Mouse (Mus musculus) intestine, embryonic 15.5 days (tissue): ENCODE results near the gene Hcrt. TPM values are rescaled to one million over a fixed set of nuclear protein-coding genes. Genes with fewer than 3 reads are reported as not detected.
A peak's percentile ranks its signal among the peaks of the same experiment; 100 is the strongest.

Experiments used
- ATAC-seq: fragments of 200-750 bp; cut with Nextera tagmentation; 2 replicates; pipeline ENCODE4 v1.8.0; 2017; ENCODE audit warnings: moderate TSS enrichment, moderate library complexity
- H3K27ac ChIP-seq: fragments of 300-500 bp; sonication (generic); 2 replicates; pipeline ENCODE4 v1.5.1; 2015; ENCODE audit warnings: mild to moderate bottlenecking, inconsistent platforms
- H3K27me3 ChIP-seq: fragments of 300-500 bp; sonication (generic); replicated peaks from 2 replicates; pipeline ENCODE4 v1.6.1; 2015; ENCODE audit warnings: inconsistent platforms
- H3K36me3 ChIP-seq: fragments of 300-500 bp; sonication (generic); 2 replicates; pipeline ENCODE4 v1.6.1; 2015; ENCODE audit warnings: inconsistent platforms
- H3K4me1 ChIP-seq: fragments of 300-500 bp; sonication (generic); replicated peaks from 2 replicates; pipeline ENCODE4 v1.6.1; 2015; ENCODE audit warnings: inconsistent platforms
- H3K4me2 ChIP-seq: fragments of 300-500 bp; sonication (generic); replicated peaks from 2 replicates; pipeline ENCODE4 v1.6.1; 2015; ENCODE audit warnings: mild to moderate bottlenecking, inconsistent platforms
- H3K4me3 ChIP-seq: fragments of 300-500 bp; sonication (generic); replicated peaks from 2 replicates; pipeline ENCODE4 v1.5.1; 2015; ENCODE audit warnings: inconsistent platforms
- H3K9ac ChIP-seq: fragments of 300-500 bp; sonication (generic); 2 replicates; pipeline ENCODE4 v1.6.1; 2015; ENCODE audit warnings: inconsistent platforms
- H3K9me3 ChIP-seq: fragments of 300-500 bp; sonication (generic); 2 replicates; pipeline ENCODE4 v1.6.1; 2016; ENCODE audit warnings: inconsistent platforms
- WGBS: fragments of 180-500 bp; shearing (Covaris S2); methylation state at CpG from one replicate; pipeline ENCODE4 v1.1.7; 2015; 5-methylcytosine and 5-hydroxymethylcytosine counted together
- polyA plus RNA-seq: library from polyadenylated mRNA; unstranded; fragments of >200 nt; fragmentation: Nextera tagmentation; extraction: Ambion mirVana; gene quantifications from 2 replicates; pipeline ENCODE4 v1.2.1, GENCODE M21; 2015

Gene Hcrt
- polyA plus RNA-seq, 1 experiment from 2014 or later = not detected

GRCm38 (mm10) chr11:100746546-100746945, 16.2 kb downstream of the Hcrt start:
- Histone ChIP-seq H3K4me2 (no peak overlapping the region), H3K4me3 (no peak overlapping the region), H3K9ac (no peak overlapping the region), H3K27me3 (peaks cover 21% of the 10 kb centered on the region), H3K9me3 (no peaks in the 10 kb centered on the region), H3K36me3 (no peaks in the 10 kb centered on the region), H3K4me1 (no peaks in the 10 kb centered on the region), H3K27ac (no peak overlapping the region)
- ATAC-seq = no peak
- WGBS = 83% methylated on average over 10 of the region's 10 CpGs

- no peak for ATAC-seq
- Histone ChIP-seq H3K9me3 (no peaks in the 10 kb centered on the region), H3K4me1 (no peaks in the 10 kb centered on the region), H3K4me2 (no peak overlapping the region), H3K27ac (no peak overlapping the region), H3K4me3 (no peak overlapping the region), H3K27me3 (peaks cover 17% of the 10 kb centered on the region), H3K9ac (no peak overlapping the region), H3K36me3 (no peaks in the 10 kb centered on the region)
- 17% methylated on average over 6 of the region's 6 CpGs for WGBS
These were observed 17.6 kb downstream of the Hcrt start for GRCm38 (mm10) chr11:100745085-100745484.

- no peak for ATAC-seq
- Histone ChIP-seq H3K9ac (no peak overlapping the region), H3K4me3 (no peak overlapping the region), H3K27ac (no peak overlapping the region), H3K27me3 (no peaks in the 10 kb centered on the region; the same call in 1 of the 2 replicates), H3K4me2 (no peak overlapping the region), H3K36me3 (no peaks in the 10 kb centered on the region), H3K9me3 (no peaks in the 10 kb centered on the region), H3K4me1 (peaks cover 9% of the 10 kb centered on the region)
- WGBS = 65% methylated on average over 6 of the region's 6 CpGs
These were observed 21.4 kb downstream of the Hcrt start for GRCm38 (mm10) chr11:100741348-100741747.

DNA sequence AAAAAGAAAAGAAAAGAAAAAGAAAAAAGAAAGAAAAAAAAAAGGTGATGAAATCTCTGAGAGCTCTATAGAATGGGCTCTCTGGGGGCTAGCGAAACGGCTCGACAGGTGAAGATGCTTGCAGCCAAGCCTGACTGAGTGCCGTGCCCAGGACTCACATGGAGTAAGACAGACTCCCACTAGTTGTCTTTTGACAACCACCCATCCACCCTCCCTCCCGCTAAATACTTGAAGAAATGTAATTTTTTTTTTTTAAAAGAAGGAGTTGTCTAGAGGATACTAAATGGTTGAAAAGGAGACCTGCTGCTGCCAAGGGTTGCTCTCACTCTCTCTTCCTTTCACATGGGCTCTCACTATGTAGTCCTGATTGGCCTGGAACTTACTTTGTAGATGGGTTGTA, 24.0 kb downstream of the Hcrt start:
- no peak for ATAC-seq
- Histone ChIP-seq H3K27ac (no peak overlapping the region), H3K27me3 (no peaks in the 10 kb centered on the region)

DNA sequence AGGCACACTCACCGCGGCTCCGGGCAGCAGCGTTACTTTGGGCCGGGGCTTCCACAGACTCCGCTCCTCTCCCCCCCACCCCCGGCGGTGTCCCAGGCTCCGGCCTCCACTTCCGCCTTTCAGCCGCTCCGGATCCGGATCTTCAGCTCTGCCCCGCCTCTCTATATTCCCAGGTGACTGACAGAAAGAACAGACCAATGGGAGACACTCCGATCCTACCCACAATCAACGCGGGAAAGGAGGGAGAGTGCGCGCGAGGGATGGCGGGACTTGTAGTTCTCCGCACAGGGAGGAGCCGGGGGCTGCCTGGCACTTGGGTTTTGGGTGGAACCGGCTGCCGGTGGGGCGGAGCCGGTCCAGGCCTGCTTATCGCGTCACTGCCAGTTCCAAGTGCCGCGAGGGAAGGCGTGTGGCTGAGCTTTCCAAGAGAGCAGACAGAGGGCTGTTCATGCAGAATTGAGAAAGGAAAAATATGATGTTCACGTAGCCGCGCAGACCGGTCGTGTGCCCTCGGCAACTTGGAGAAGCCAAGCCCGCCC, 24.6 kb downstream of the Hcrt start, which contains the start of gene Rab5c:
Gene Rab5c (minus strand): TSS at position 150 of the 539 bp plus-strand sequence.
- peak within 1 kb of the TSS; percentile 97 for H3K9ac ChIP-seq
- WGBS = under 1% methylated on average over 39 of the region's 39 CpGs

More for the DNA sequence above, 24.0 kb downstream of the Hcrt start:
- Histone ChIP-seq H3K9ac (peak overlapping the region; percentile 57), H3K36me3 (no peaks in the 10 kb centered on the region), H3K4me3 (peak overlapping the region; percentile 95), H3K4me2 (peak overlapping the region; percentile 82), H3K9me3 (no peaks in the 10 kb centered on the region), H3K4me1 (peaks cover 19% of the 10 kb centered on the region)
- 19% methylated on average over 5 of the region's 5 CpGs for WGBS

GRCm38 (mm10) chr11:100737105-100737733, 25.5 kb downstream of the Hcrt start:
- Histone ChIP-seq H3K4me3 (peak overlapping the region; percentile 95), H3K4me2 (peak overlapping the region; percentile 82), H3K9ac (peak overlapping the region; percentile 97), H3K4me1 (peaks cover 22% of the 10 kb centered on the region), H3K9me3 (no peaks in the 10 kb centered on the region), H3K27me3 (no peaks in the 10 kb centered on the region), H3K36me3 (no peaks in the 10 kb centered on the region), H3K27ac (peak overlapping the region; percentile 70)
- WGBS = under 1% methylated on average over 13 of the region's 13 CpGs
- 0 out of 2 replicates have a peak, but pooled peaks have one; percentile 13 for ATAC-seq

More for the DNA sequence above, 24.6 kb downstream of the Hcrt start, which contains the start of gene Rab5c:
- Histone ChIP-seq H3K4me1 (peaks cover 20% of the 10 kb centered on the region), H3K9me3 (no peaks in the 10 kb centered on the region), H3K4me3 (peak within 1 kb of the TSS; percentile 95), H3K36me3 (no peaks in the 10 kb centered on the region), H3K27ac (peak within 1 kb of the TSS; percentile 70), H3K4me2 (peak within 1 kb of the TSS; percentile 82), H3K27me3 (no peaks in the 10 kb centered on the region)
- peak; percentile 100 for ATAC-seq

DNA sequence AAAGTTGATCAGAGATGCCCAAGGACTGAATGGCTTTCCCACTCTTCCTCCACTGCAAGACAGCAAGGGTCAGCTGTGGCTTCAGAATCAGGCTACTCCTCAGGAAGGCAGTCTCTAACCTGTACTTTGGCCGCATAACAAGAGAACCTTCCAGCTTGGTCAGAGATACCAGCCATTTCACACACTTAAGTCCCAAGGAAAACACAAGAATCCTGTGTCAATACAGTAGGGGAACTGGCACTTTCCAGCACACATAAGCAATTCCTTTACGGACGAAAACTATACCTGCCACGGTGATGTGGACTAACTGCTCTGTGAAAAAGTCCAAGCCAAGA, 26.0 kb downstream of the Hcrt start:
- H3K4me1 ChIP-seq = peaks cover 22% of the 10 kb centered on the region
- peak overlapping the region; percentile 97; the same call in 1 of the 2 replicates for H3K9ac ChIP-seq
- no peak for ATAC-seq
- H3K4me2 ChIP-seq = peak overlapping the region; percentile 82
- 67% methylated on average over 4 of the region's 4 CpGs for WGBS
- no peaks in the 10 kb centered on the region for H3K9me3 ChIP-seq
- H3K36me3 ChIP-seq = no peaks in the 10 kb centered on the region
- H3K27me3 ChIP-seq = no peaks in the 10 kb centered on the region
- H3K27ac ChIP-seq = peak overlapping the region; percentile 70; the same call in 1 of the 2 replicates
- H3K4me3 ChIP-seq = peak overlapping the region; percentile 95

- no peak for ATAC-seq
- WGBS = 65% methylated on average over 14 of the region's 14 CpGs
- Histone ChIP-seq H3K4me3 (0 out of 2 replicates have a peak overlapping the region, but pooled peaks have one; percentile 2), H3K4me2 (peak overlapping the region; percentile 82), H3K9ac (peak overlapping the region; percentile 20; the same call in 1 of the 2 replicates), H3K27me3 (no peaks in the 10 kb centered on the region), H3K9me3 (no peaks in the 10 kb centered on the region), H3K27ac (no peak overlapping the region), H3K4me1 (peaks cover 22% of the 10 kb centered on the region), H3K36me3 (no peaks in the 10 kb centered on the region)
These were observed 26.6 kb downstream of the Hcrt start for GRCm38 (mm10) chr11:100735954-100736745.

DNA sequence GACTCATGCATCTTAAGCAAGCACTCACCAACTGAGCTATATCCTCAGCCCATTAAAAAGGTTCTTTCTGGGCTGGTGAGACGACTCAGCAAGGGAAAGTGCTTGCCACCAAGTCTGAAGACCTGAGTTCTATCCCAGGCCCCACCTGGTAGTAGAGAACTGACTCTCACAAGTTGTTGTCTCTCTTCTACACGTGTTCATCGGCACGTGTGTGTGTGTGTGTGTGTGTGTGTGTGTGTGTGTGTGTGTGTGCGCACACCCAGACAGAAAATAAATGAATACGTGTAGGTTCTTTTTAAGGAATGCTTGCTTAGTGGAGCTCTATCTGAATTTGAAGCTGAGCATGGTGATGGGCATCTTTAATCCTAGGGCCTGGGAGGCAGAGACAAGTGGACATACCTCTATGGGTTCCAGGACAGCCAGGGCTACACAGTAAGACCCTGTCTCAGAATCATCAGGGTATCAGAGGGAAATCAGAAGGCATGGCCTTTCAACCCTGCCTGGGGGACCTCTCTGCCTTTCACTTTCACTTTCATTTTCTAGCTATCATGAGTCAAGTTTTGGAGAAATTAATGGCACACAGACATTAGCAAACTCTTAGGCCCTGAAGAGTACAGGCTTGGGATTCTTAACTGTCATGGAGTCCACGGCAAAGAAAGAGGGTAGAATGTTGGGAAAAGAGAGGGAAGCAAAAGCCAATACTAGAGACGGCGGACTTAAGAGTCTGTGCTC, 27.4 kb downstream of the Hcrt start:
- H3K27me3 ChIP-seq = no peaks in the 10 kb centered on the region
- 85% methylated on average over 9 of the region's 9 CpGs for WGBS
- no peak overlapping the region for H3K4me3 ChIP-seq
- no peak for ATAC-seq
- H3K4me1 ChIP-seq = peaks cover 22% of the 10 kb centered on the region
- peak overlapping the region; percentile 82 for H3K4me2 ChIP-seq
- no peak overlapping the region for H3K27ac ChIP-seq
- no peaks in the 10 kb centered on the region for H3K9me3 ChIP-seq
- H3K9ac ChIP-seq = peak overlapping the region; percentile 20; the same call in 1 of the 2 replicates
- no peaks in the 10 kb centered on the region for H3K36me3 ChIP-seq

DNA sequence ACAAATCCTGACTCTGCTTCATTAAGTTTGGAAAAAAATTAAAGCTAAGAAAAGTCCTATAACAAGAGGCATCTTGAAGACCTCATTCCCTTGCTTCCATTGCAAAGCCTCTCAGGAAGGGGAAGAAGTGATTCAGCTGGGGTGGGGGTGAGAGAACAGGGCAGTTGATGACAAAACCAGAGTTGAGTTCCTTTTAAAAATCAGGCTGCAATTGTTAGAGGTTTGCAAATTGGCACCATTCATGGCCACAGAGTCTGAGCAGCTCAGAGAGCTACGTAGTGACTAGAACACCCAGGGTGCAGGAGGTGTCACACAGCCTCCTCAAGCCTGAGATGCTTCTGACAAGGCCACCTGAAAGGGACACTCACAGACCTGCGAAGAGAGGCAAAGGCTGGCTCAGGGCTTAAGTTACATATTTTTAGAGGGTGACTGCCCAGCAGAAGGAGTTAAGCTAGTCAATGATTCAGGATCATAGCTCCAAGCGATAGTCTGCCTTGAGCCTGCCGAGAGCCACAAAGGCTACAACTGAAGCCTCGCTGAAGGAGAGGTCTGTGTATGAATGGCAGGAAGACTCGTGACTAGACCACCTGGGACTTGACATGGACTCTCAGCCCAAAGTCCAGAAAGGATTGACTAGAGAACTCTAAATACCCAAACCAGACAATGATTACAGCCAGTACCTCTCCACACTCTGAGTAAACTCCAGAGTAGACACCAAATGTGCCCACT, 32.1 kb downstream of the Hcrt start:
- Histone ChIP-seq H3K4me1 (peaks cover 6% of the 10 kb centered on the region), H3K27me3 (no peaks in the 10 kb centered on the region), H3K27ac (no peak overlapping the region), H3K4me3 (no peak overlapping the region), H3K9ac (no peak overlapping the region), H3K4me2 (no peak overlapping the region), H3K9me3 (no peaks in the 10 kb centered on the region), H3K36me3 (peaks cover 8% of the 10 kb centered on the region; the same call in 1 of the 2 replicates)
- ATAC-seq = no peak
- 85% methylated on average over 6 of the region's 6 CpGs for WGBS

DNA sequence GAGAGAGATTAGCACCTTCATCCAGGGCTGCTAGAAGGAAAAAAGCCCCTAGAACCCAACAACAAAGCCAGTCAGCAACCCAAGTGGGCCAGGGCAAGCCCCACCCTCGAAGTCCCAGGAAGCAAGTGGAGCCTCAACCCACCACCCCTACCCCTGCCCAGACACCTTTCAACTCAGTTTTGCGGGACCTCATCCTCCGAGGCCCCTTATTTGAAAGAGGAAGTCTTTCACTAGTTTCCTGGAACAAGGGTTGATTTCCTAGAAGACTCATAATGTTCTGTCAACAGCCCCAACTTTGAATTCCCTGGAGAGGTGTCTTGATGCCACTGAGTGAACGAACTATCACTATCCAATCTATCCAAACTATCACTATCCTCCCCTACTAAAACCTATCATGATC, 32.8 kb downstream of the Hcrt start:
- Histone ChIP-seq H3K4me2 (no peak overlapping the region), H3K4me1 (peaks cover 8% of the 10 kb centered on the region), H3K9me3 (no peaks in the 10 kb centered on the region), H3K4me3 (no peak overlapping the region), H3K27me3 (no peaks in the 10 kb centered on the region), H3K9ac (no peak overlapping the region), H3K27ac (no peak overlapping the region), H3K36me3 (peaks cover 8% of the 10 kb centered on the region; the same call in 1 of the 2 replicates)
- no peak for ATAC-seq
- 83% methylated on average over 4 of the region's 4 CpGs for WGBS
